Mouse (Mus musculus) liver, adult 2 months (tissue): ENCODE data around the gene Usp3.

ENCODE experiments used
- CTCF ChIP-seq: fragments of 200-500 bp; IDR thresholded peaks from 2 replicates; pipeline ENCODE4 v1.5.1; 2011; ENCODE audit warnings: low read depth, low read length, control low read depth
- POLR2A ChIP-seq: fragments of 200-500 bp; IDR thresholded peaks from 2 replicates; pipeline ENCODE4 v1.6.1; 2011; ENCODE audit warnings: low read length, control low read depth; ENCODE audit not compliant: insufficient read depth; ENCODE audit errors: extremely low read depth

DNA sequence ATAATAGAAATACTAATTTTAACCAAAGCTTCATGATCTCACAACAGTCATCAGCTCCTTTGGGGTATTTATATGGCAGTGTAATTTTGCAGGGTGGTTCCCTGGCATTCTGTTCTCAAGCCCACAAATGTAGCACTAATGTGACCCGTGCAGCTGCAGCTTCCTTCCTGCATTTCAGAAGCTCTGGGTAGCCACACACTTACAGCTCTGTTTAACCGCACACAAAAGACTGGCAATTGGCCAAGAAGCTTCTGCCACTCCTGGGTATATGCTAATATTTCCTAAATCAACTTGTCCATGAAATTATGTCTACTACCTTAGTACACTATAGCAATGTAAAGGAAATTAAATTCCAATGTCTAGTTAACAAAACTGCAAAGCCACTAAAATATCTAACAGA is 32.6 kb downstream of the Usp3 start:
- TF ChIP-seq CTCF = no peak
- no peak for TF ChIP-seq POLR2A
